Mouse (Mus musculus) midbrain, embryonic 16.5 days (tissue): ENCODE measurements around the gene Trim17. TPM values are rescaled to one million over a fixed set of nuclear protein-coding genes. Genes with fewer than 3 reads are reported as not detected.
"Not testable (repeated sequence)": the region's sequence is repeated elsewhere in the genome, so short reads cannot be mapped to it uniquely, and the experiment has no call there.

Experiments used
- ATAC-seq: fragments of 200-750 bp; cut with Nextera tagmentation; 2 replicates; pipeline ENCODE4 v1.8.0; 2017; ENCODE audit warnings: moderate TSS enrichment
- H3K27ac ChIP-seq: fragments of 300-500 bp; sonication (generic); 2 replicates; pipeline ENCODE4 v1.5.1; 2014; ENCODE audit warnings: mild to moderate bottlenecking, low read length, mixed read lengths
- H3K27me3 ChIP-seq: fragments of 300-500 bp; sonication (generic); 2 replicates; pipeline ENCODE4 v1.6.1; 2014; ENCODE audit warnings: low read depth, low read length, mixed read lengths; ENCODE audit not compliant: control insufficient read depth, insufficient read depth
- H3K36me3 ChIP-seq: fragments of 300-500 bp; sonication (generic); 2 replicates; pipeline ENCODE4 v1.6.1; 2014; ENCODE audit warnings: mild to moderate bottlenecking, low read length, moderate library complexity, mixed read lengths; ENCODE audit not compliant: control insufficient read depth, insufficient read depth
- H3K4me1 ChIP-seq: fragments of 300-500 bp; sonication (generic); 2 replicates; pipeline ENCODE4 v1.6.1; 2014; ENCODE audit warnings: mild to moderate bottlenecking, low read length, mixed read lengths; ENCODE audit not compliant: control insufficient read depth, insufficient read depth
- H3K4me2 ChIP-seq: fragments of 300-500 bp; sonication (generic); 2 replicates; pipeline ENCODE4 v1.6.1; 2014; ENCODE audit warnings: mild to moderate bottlenecking, low read length, mixed read lengths
- H3K4me3 ChIP-seq: fragments of 300-500 bp; sonication (generic); 2 replicates; pipeline ENCODE4 v1.5.1; 2014; ENCODE audit warnings: low read depth, mild to moderate bottlenecking, low read length, moderate library complexity, mixed read lengths
- H3K9ac ChIP-seq: fragments of 300-500 bp; sonication (generic); 2 replicates; pipeline ENCODE4 v1.6.1; 2014; ENCODE audit warnings: low read depth, low read length, mixed read lengths
- H3K9me3 ChIP-seq: fragments of 300-500 bp; sonication (generic); replicated peaks from 2 replicates; pipeline ENCODE4 v1.6.1; 2014; ENCODE audit warnings: mild to moderate bottlenecking, low read length, mixed read lengths; ENCODE audit not compliant: control insufficient read depth, poor library complexity, severe bottlenecking
- WGBS: fragments of 180-500 bp; shearing (Covaris S2); extraction: QIAGEN DNeasy Blood & Tissue Kit; methylation state at CpG from one replicate; pipeline ENCODE4 v1.1.7; 2014; 5-methylcytosine and 5-hydroxymethylcytosine counted together
- polyA plus RNA-seq: library from polyadenylated mRNA; unstranded; fragments of >200 nt; fragmentation: Nextera tagmentation; extraction: Ambion mirVana; gene quantifications from 2 replicates; pipeline ENCODE4 v1.2.1, GENCODE M21; 2015

Gene Trim17
- polyA plus RNA-seq, 1 experiment from 2014 or later = 2.1 TPM

GRCm38 (mm10) chr11:58954170-58954419 lies 390 bp upstream of the Trim17 start:
- peak; percentile 43; the same call in 1 of the 2 replicates for ATAC-seq
- Histone ChIP-seq H3K27ac (peak overlapping the region; percentile 98), H3K4me2 (peak overlapping the region; percentile 56), H3K9ac (peak overlapping the region; percentile 77), H3K4me1 (peaks cover 46% of the 10 kb centered on the region), H3K4me3 (peak overlapping the region; percentile 62)
- 0% methylated on average over 17 of the region's 17 CpGs for WGBS
- not testable (repeated sequence) for H3K36me3 ChIP-seq, H3K9me3 ChIP-seq, H3K27me3 ChIP-seq

DNA sequence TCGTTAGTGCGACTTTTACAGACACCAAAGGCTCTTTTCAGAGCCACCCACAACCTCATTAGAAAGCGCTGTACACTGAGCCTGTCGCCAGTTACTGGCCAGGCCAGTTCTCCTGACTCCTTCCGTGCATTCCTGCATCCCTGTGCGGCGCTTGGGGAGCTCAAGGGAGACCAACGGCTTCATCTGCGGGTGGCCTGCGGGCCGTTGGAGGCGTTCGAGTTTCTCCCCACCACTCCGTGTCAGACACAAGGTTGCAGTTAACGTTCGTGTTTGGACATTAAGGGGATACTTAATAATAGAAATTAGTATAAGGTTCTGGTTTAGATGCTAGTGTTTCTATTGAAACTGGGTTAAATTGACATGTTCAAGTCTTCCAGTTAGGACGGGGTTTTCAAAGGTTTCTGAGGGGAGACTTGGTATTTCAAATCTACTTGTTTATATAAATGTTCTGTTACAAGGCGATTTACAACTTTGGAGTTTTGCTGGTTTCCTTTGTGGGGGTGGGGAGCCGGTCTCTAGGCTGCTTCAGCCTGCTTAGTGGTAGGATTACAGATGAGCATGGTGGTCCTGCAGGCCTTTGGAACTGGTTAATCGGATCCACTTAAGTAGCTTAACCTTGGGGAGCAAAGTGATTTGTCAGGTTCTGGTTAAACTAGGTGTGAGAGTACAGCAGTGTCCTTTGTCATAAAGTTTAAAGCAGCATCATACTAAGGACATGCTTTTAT lies 820 bp downstream of the Trim17 start:
- peak overlapping the region; percentile 86 for H3K4me2 ChIP-seq
- peak overlapping the region; percentile 62 for H3K4me3 ChIP-seq
- H3K36me3 ChIP-seq = 0 out of 2 replicates have a peak, but pooled peaks cover 3% of the 10 kb centered on the region
- peaks cover 51% of the 10 kb centered on the region for H3K4me1 ChIP-seq
- no peaks in the 10 kb centered on the region for H3K9me3 ChIP-seq
- no peaks in the 10 kb centered on the region for H3K27me3 ChIP-seq
- no peak for ATAC-seq
- H3K27ac ChIP-seq = peak overlapping the region; percentile 98
- WGBS = under 1% methylated on average over 20 of the region's 20 CpGs
- H3K9ac ChIP-seq = peak overlapping the region; percentile 82

DNA sequence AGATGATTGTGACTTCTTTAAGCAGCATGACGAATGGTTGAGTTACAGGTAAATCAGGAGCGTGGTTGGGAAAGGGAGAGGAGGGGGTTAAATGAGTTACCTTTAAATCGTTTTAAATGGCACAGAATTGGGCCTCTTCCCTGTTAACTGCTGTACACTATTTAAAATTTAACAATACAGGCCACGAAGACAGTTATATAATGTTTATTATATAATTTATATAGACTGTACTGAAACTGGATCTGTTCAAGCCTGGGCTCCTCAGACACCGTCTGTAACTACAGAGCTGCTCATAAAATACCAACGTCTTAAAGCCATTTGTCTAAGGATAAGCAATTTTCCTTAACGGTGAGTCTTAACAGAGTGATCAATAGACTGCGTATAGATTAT lies 1.4 kb downstream of the Trim17 start:
- Histone ChIP-seq H3K27ac (peak overlapping the region; percentile 98), H3K4me2 (peak overlapping the region; percentile 86), H3K9me3 (no peaks in the 10 kb centered on the region), H3K9ac (peak overlapping the region; percentile 82), H3K4me1 (peaks cover 48% of the 10 kb centered on the region), H3K36me3 (0 out of 2 replicates have a peak, but pooled peaks cover 3% of the 10 kb centered on the region), H3K27me3 (no peaks in the 10 kb centered on the region), H3K4me3 (peak overlapping the region; percentile 62)
- WGBS = 15% methylated on average over 8 of the region's 8 CpGs
- ATAC-seq = no peak

DNA sequence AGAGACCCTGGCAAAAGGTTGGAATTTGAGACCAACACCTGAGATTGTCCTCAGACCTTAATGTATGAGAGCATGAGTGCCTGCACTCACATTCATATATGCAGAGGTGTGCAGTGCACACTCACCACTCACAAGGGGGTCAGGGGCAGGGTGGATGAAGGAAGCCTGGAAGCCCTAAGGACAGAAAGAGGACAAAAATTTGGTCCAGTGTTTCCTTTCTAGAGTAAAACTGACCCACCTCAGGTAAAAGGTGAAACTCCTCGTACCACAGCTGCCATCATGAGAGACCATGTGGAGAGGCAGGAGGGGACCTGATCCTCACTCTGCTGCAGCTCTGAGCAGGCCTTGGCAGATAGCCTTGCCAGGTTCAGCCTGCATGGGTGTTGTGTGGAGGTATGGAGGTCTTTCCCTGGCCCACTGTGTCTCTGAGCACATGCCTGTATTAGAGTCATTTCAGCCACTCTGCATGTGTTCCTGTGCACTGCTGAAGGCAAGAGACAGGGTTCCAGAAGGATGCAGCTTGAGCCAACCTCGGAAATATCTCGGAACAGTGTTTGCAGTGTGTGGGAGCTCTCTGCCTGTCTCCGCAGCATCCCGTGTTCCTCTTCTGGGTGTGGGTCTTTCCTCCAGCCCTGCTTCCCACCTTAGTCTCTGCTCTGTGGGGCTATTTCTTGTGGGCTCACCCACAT lies 2.9 kb downstream of the Trim17 start:
- Histone ChIP-seq H3K36me3 (0 out of 2 replicates have a peak, but pooled peaks cover 3% of the 10 kb centered on the region), H3K27ac (no peak overlapping the region), H3K27me3 (no peaks in the 10 kb centered on the region), H3K4me2 (peak overlapping the region; percentile 86), H3K4me1 (peaks cover 35% of the 10 kb centered on the region), H3K9me3 (no peaks in the 10 kb centered on the region), H3K4me3 (peak overlapping the region; percentile 62), H3K9ac (peak overlapping the region; percentile 82)
- ATAC-seq = no peak
- WGBS = 84% methylated on average over 5 of the region's 5 CpGs

GRCm38 (mm10) chr11:58958536-58958935 lies 4.1 kb downstream of the Trim17 start:
- Histone ChIP-seq H3K4me2 (peak overlapping the region; percentile 86; the same call in 1 of the 2 replicates), H3K9me3 (no peaks in the 10 kb centered on the region), H3K27me3 (no peaks in the 10 kb centered on the region), H3K36me3 (0 out of 2 replicates have a peak, but pooled peaks cover 3% of the 10 kb centered on the region), H3K4me1 (peaks cover 31% of the 10 kb centered on the region), H3K9ac (no peak overlapping the region), H3K27ac (no peak overlapping the region), H3K4me3 (no peak overlapping the region)
- ATAC-seq = no peak
- 87% methylated on average over 6 of the region's 6 CpGs for WGBS

GRCm38 (mm10) chr11:58959186-58959825 lies 4.8 kb downstream of the Trim17 start:
- ATAC-seq = no peak
- peak overlapping the region; percentile 75 for H3K4me2 ChIP-seq
- no peaks in the 10 kb centered on the region for H3K9me3 ChIP-seq
- H3K36me3 ChIP-seq = 0 out of 2 replicates have a peak, but pooled peaks cover 3% of the 10 kb centered on the region
- H3K4me1 ChIP-seq = peaks cover 31% of the 10 kb centered on the region
- H3K27me3 ChIP-seq = no peaks in the 10 kb centered on the region
- H3K27ac ChIP-seq = peak overlapping the region; percentile 83
- peak overlapping the region; percentile 50 for H3K4me3 ChIP-seq
- H3K9ac ChIP-seq = peak overlapping the region; percentile 36
- WGBS = 33% methylated on average over 15 of the region's 15 CpGs

DNA sequence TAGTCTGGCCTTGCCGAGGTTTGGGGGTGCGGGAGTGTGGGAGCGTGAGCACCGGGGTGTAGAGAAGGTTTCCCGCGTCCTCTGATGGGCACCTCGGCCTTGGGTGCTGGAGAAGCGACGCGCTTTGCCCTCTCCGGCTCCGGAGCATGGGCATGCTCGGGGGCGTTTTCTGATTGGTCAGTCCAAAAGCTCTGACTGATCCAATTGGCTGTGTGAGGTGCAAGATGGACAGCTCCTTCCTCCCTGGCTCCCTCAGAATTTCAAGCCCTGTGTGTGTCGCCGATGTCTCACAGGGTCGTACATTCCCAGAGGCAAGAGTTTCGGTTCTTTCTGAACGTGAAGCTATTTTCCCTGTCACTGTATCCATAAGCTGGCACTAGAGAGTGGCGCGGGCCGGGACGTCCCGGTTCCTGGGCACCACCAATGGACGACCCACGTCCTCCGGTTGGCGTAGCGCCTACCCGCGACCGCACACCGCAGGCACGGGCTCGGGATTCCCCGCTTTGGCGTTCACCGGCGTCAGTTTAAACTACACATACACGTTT lies 5.5 kb downstream of the Trim17 start:
- Histone ChIP-seq H3K9ac (peak overlapping the region; percentile 36), H3K9me3 (no peaks in the 10 kb centered on the region), H3K36me3 (0 out of 2 replicates have a peak, but pooled peaks cover 3% of the 10 kb centered on the region), H3K4me3 (peak overlapping the region; percentile 50), H3K4me1 (peaks cover 31% of the 10 kb centered on the region), H3K4me2 (peak overlapping the region; percentile 75), H3K27ac (peak overlapping the region; percentile 83), H3K27me3 (no peaks in the 10 kb centered on the region)
- 1% methylated on average over 40 of the region's 40 CpGs for WGBS
- ATAC-seq = peak; percentile 88

GRCm38 (mm10) chr11:58961364-58962177 lies 7.1 kb downstream of the Trim17 start:
- H3K4me1 ChIP-seq = peaks cover 27% of the 10 kb centered on the region
- WGBS = 65% methylated on average over 50 of the region's 50 CpGs
- no peaks in the 10 kb centered on the region for H3K9me3 ChIP-seq
- H3K27ac ChIP-seq = no peak overlapping the region
- 0 out of 2 replicates have a peak, but pooled peaks cover 3% of the 10 kb centered on the region for H3K36me3 ChIP-seq
- H3K4me2 ChIP-seq = no peak overlapping the region
- ATAC-seq = no peak
- no peak overlapping the region for H3K4me3 ChIP-seq
- H3K9ac ChIP-seq = no peak overlapping the region
- no peaks in the 10 kb centered on the region for H3K27me3 ChIP-seq
